Mouse (Mus musculus): ENCODE measurements around the gene Fkbp15. TPM values are rescaled to one million over a fixed set of nuclear protein-coding genes. Genes with fewer than 3 reads are reported as not detected.
A peak's percentile ranks its signal among the peaks of the same experiment; 100 is the strongest.

Gene Fkbp15
- polyA plus RNA-seq, 1 experiment = 22.1 TPM

- Histone ChIP-seq H3K27me3 (ENCODE audit: control insufficient read depth, insufficient read depth, low read length, poor library complexity, severe bottlenecking) (no peaks in the 10 kb centered on the region), H3K4me1 (ENCODE audit: control insufficient read depth, insufficient read depth, low read length) (peaks cover 7% of the 10 kb centered on the region), H3K36me3 (ENCODE audit: control insufficient read depth, insufficient read depth, low read length, poor library complexity, severe bottlenecking) (no peaks in the 10 kb centered on the region), H3K9ac (ENCODE audit: low read depth, poor library complexity, severe bottlenecking) (no peak overlapping the region), H3K9me3 (replicated peaks; ENCODE audit: control insufficient read depth, insufficient read depth, low read length, poor library complexity, severe bottlenecking) (no peaks in the 10 kb centered on the region), H3K4me3 (ENCODE audit: low read depth, low read length) (no peak overlapping the region), H3K27ac (ENCODE audit: insufficient read depth, low read length) (no peak overlapping the region)
- TF ChIP-seq POLR2A (IDR thresholded peaks at IDR 0.05; ENCODE audit: insufficient read depth, low read length) (no peak), EP300 (IDR thresholded peaks at IDR 0.05; ENCODE audit: insufficient read depth, low read depth, low read length) (no peak), CTCF (IDR thresholded peaks at IDR 0.05; ENCODE audit: low read depth, low read length) (no peak)
These were observed 46.6 kb downstream of the Fkbp15 start for GRCm38 (mm10) chr4:62313641-62314211.

DNA sequence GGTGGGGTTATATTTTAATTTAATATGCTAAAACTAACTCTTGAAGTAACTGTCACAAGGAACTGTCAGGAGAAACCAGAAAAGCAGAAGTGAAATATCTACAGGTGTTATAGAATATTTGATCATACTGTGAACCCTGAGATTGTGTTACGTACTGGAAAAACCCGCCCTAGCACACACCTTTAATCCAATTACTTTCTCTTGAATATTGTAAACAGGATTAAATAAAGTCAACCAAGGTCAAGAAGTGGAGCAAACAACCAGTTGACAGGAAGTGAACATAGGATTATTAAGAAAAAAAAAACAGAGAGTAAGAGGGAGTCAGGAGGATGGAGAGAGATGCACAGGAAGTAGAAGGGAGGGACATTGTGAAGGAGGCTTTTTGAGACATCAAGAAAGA, 47.5 kb downstream of the Fkbp15 start:
- peaks cover 7% of the 10 kb centered on the region for H3K4me1 ChIP-seq (ENCODE audit: control insufficient read depth, insufficient read depth, low read length)
- no peak for TF ChIP-seq POLR2A (IDR thresholded peaks at IDR 0.05; ENCODE audit: insufficient read depth, low read length)
- TF ChIP-seq CTCF (IDR thresholded peaks at IDR 0.05; ENCODE audit: low read depth, low read length) = no peak
- no peak for TF ChIP-seq EP300 (IDR thresholded peaks at IDR 0.05; ENCODE audit: insufficient read depth, low read depth, low read length)
- H3K27me3 ChIP-seq (ENCODE audit: control insufficient read depth, insufficient read depth, low read length, poor library complexity, severe bottlenecking) = no peaks in the 10 kb centered on the region
- H3K9me3 ChIP-seq (replicated peaks; ENCODE audit: control insufficient read depth, insufficient read depth, low read length, poor library complexity, severe bottlenecking) = no peaks in the 10 kb centered on the region
- no peak overlapping the region for H3K4me3 ChIP-seq (ENCODE audit: low read depth, low read length)
- H3K27ac ChIP-seq (ENCODE audit: insufficient read depth, low read length) = no peak overlapping the region
- no peak overlapping the region for H3K9ac ChIP-seq (ENCODE audit: low read depth, poor library complexity, severe bottlenecking)
- no peaks in the 10 kb centered on the region for H3K36me3 ChIP-seq (ENCODE audit: control insufficient read depth, insufficient read depth, low read length, poor library complexity, severe bottlenecking)

DNA sequence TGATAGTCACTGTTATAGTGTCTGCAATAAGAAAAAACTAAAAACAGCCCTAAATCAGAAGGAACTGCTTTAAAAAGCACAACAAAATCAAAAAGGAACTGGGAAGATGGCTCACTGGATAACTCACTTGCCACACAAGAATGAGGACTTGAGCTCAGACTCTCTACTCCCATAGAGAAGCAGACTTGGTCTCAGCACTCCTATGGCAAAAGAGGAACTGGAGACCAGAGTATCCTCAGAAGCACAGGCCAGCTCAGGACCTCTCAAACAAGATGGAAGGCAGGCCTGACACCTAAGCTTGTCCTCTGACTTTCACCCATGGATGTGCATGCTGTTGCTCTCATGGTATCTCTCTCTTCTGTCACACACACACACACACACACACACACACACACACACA, 51.9 kb downstream of the Fkbp15 start:
- H3K27ac ChIP-seq (ENCODE audit: insufficient read depth, low read length) = no peak overlapping the region
- no peaks in the 10 kb centered on the region for H3K27me3 ChIP-seq (ENCODE audit: control insufficient read depth, insufficient read depth, low read length, poor library complexity, severe bottlenecking)
- no peaks in the 10 kb centered on the region; the same call in 1 of the 2 replicates for H3K36me3 ChIP-seq (ENCODE audit: control insufficient read depth, insufficient read depth, low read length, poor library complexity, severe bottlenecking)

GRCm38 (mm10) chr4:62306840-62307239, 53.5 kb downstream of the Fkbp15 start:
- Histone ChIP-seq H3K4me3 (ENCODE audit: low read depth, low read length) (no peak overlapping the region), H3K27me3 (ENCODE audit: control insufficient read depth, insufficient read depth, low read length, poor library complexity, severe bottlenecking) (no peaks in the 10 kb centered on the region), H3K9ac (ENCODE audit: low read depth, poor library complexity, severe bottlenecking) (no peak overlapping the region), H3K4me1 (ENCODE audit: control insufficient read depth, insufficient read depth, low read length) (peaks cover 6% of the 10 kb centered on the region), H3K27ac (ENCODE audit: insufficient read depth, low read length) (peak overlapping the region; percentile 16), H3K36me3 (ENCODE audit: control insufficient read depth, insufficient read depth, low read length, poor library complexity, severe bottlenecking) (no peaks in the 10 kb centered on the region; the same call in 1 of the 2 replicates), H3K9me3 (replicated peaks; ENCODE audit: control insufficient read depth, insufficient read depth, low read length, poor library complexity, severe bottlenecking) (no peaks in the 10 kb centered on the region)
- TF ChIP-seq EP300 (IDR thresholded peaks at IDR 0.05; ENCODE audit: insufficient read depth, low read depth, low read length) = peak; percentile 77
- TF ChIP-seq CTCF (IDR thresholded peaks at IDR 0.05; ENCODE audit: low read depth, low read length) = no peak
- TF ChIP-seq POLR2A (IDR thresholded peaks at IDR 0.05; ENCODE audit: insufficient read depth, low read length) = no peak

More for the DNA sequence above, 51.9 kb downstream of the Fkbp15 start:
- no peaks in the 10 kb centered on the region for H3K9me3 ChIP-seq (replicated peaks; ENCODE audit: control insufficient read depth, insufficient read depth, low read length, poor library complexity, severe bottlenecking)
- H3K4me3 ChIP-seq (ENCODE audit: low read depth, low read length) = no peak overlapping the region
- TF ChIP-seq POLR2A (IDR thresholded peaks at IDR 0.05; ENCODE audit: insufficient read depth, low read length) (no peak), EP300 (IDR thresholded peaks at IDR 0.05; ENCODE audit: insufficient read depth, low read depth, low read length) (no peak), CTCF (IDR thresholded peaks at IDR 0.05; ENCODE audit: low read depth, low read length) (no peak)
- H3K4me1 ChIP-seq (ENCODE audit: control insufficient read depth, insufficient read depth, low read length) = peaks cover 8% of the 10 kb centered on the region
- H3K9ac ChIP-seq (ENCODE audit: low read depth, poor library complexity, severe bottlenecking) = no peak overlapping the region

- TF ChIP-seq EP300 (IDR thresholded peaks at IDR 0.05; ENCODE audit: insufficient read depth, low read depth, low read length) = 0 out of 2 replicates have a peak, but pooled peaks have one; percentile 28
- TF ChIP-seq POLR2A (IDR thresholded peaks at IDR 0.05; ENCODE audit: insufficient read depth, low read length) = no peak
- no peak for TF ChIP-seq CTCF (IDR thresholded peaks at IDR 0.05; ENCODE audit: low read depth, low read length)
- H3K4me3 ChIP-seq (ENCODE audit: low read depth, low read length) = no peak overlapping the region
- H3K36me3 ChIP-seq (ENCODE audit: control insufficient read depth, insufficient read depth, low read length, poor library complexity, severe bottlenecking) = no peaks in the 10 kb centered on the region; the same call in 1 of the 2 replicates
- peak overlapping the region; percentile 51 for H3K27ac ChIP-seq (ENCODE audit: insufficient read depth, low read length)
- peaks cover 6% of the 10 kb centered on the region for H3K4me1 ChIP-seq (ENCODE audit: control insufficient read depth, insufficient read depth, low read length)
- no peak overlapping the region for H3K9ac ChIP-seq (ENCODE audit: low read depth, poor library complexity, severe bottlenecking)
- no peaks in the 10 kb centered on the region for H3K9me3 ChIP-seq (replicated peaks; ENCODE audit: control insufficient read depth, insufficient read depth, low read length, poor library complexity, severe bottlenecking)
- H3K27me3 ChIP-seq (ENCODE audit: control insufficient read depth, insufficient read depth, low read length, poor library complexity, severe bottlenecking) = no peaks in the 10 kb centered on the region
These were observed 54.0 kb downstream of the Fkbp15 start for GRCm38 (mm10) chr4:62306301-62306700.

- Histone ChIP-seq H3K4me1 (ENCODE audit: control insufficient read depth, insufficient read depth, low read length) (peaks cover 6% of the 10 kb centered on the region), H3K9me3 (replicated peaks; ENCODE audit: control insufficient read depth, insufficient read depth, low read length, poor library complexity, severe bottlenecking) (no peaks in the 10 kb centered on the region), H3K36me3 (ENCODE audit: control insufficient read depth, insufficient read depth, low read length, poor library complexity, severe bottlenecking) (no peaks in the 10 kb centered on the region; the same call in 1 of the 2 replicates), H3K9ac (ENCODE audit: low read depth, poor library complexity, severe bottlenecking) (no peak overlapping the region), H3K4me3 (ENCODE audit: low read depth, low read length) (no peak overlapping the region), H3K27ac (ENCODE audit: insufficient read depth, low read length) (no peak overlapping the region), H3K27me3 (ENCODE audit: control insufficient read depth, insufficient read depth, low read length, poor library complexity, severe bottlenecking) (no peaks in the 10 kb centered on the region)
- TF ChIP-seq POLR2A (IDR thresholded peaks at IDR 0.05; ENCODE audit: insufficient read depth, low read length) (no peak), CTCF (IDR thresholded peaks at IDR 0.05; ENCODE audit: low read depth, low read length) (no peak), EP300 (IDR thresholded peaks at IDR 0.05; ENCODE audit: insufficient read depth, low read depth, low read length) (no peak)
These were observed 57.1 kb downstream of the Fkbp15 start for GRCm38 (mm10) chr4:62303288-62303687.
